Mouse (Mus musculus): ENCODE results near the gene Cdca3.

DNA sequence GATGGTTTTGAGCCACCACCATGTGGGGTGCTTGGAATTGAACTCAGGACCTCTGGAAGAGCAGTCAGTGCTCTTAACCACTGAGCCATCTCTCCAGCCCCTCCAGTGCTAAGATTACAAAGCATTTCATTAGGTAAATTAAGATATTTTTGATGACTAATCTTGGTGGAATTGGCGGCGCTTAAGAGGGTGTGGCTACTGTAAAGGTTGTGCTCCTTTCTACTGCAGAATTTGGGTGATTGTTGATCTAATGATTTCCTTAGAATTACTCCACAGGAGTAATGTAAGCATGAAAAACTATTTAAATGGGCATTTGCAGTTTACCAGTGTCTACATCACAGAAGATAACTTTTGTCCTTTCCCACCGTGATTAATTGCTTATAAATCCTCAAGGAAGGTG is 25.0 kb upstream of the Cdca3 start:
- TF ChIP-seq EP300 (IDR thresholded peaks at IDR 0.05) (no peak), CTCF (IDR thresholded peaks at IDR 0.05) (no peak)
